In the genomic region with DNA sequence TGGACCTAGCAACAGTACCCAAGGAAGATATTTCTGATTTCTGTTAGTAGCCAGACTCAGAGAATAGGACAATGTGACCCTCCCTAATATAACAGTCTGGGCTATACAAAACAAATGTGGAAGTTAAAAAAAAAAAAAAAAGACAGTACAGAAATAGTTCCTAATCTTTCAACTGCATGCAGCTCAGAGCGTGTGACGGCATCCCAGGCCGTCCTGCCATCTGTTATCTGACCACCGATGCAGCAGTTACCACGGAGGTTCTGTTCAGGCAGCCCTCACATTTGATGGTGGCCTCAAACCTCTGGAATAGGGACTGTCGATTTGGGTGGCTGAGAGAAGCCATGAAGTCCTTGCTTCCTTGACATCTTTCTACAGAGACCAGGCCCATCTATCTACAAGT, we compare ENCODE assay signal across 15 mouse cellular contexts.
"Had no signal": no experiment of that assay in that cellular context is flagged by ENCODE, and none has a peak within 500 bp of the region (broad histone marks: within the 10 kb centered on the region; RNA-seq: fewer than 3 reads in every experiment).

No protein-coding gene starts in this region.

- H3K4me2 ChIP-seq: limb, embryonic 12.5 days; lung, embryonic 14.5 days; midbrain, embryonic 12.5 days had no signal

- H3K36me3 ChIP-seq: limb, embryonic 12.5 days; midbrain, embryonic 12.5 days had no signal

- H3K4me3 ChIP-seq: limb, embryonic 12.5 days; megakaryocyte, embryonic 14.5 days; midbrain, embryonic 12.5 days had no signal

- H3K27me3 ChIP-seq: limb, embryonic 12.5 days; megakaryocyte, embryonic 14.5 days; midbrain, embryonic 12.5 days had no signal

- DNase-seq: kidney, adult 11 months; kidney, adult 9 months; kidney, postnatal 36 days; layer of hippocampus, adult 9-11 months; layer of hippocampus, postnatal 36 days; lung, embryonic 14.5 days; lung, postnatal 10 days; lung, postnatal 4 days; thymus, adult 18-20 months; thymus, postnatal 25 days had no signal

- H3K27ac ChIP-seq: kidney, postnatal 0 days; limb, embryonic 12.5 days; midbrain, embryonic 12.5 days had no signal

- H3K4me1 ChIP-seq: megakaryocyte, embryonic 14.5 days had no signal

- ATAC-seq: midbrain, embryonic 16.5 days had no signal

- H3K9ac ChIP-seq: limb, embryonic 12.5 days; lung, embryonic 14.5 days; midbrain, embryonic 12.5 days had no signal

- H3K9me3 ChIP-seq: limb, embryonic 12.5 days; midbrain, embryonic 12.5 days had no signal
